Mouse (Mus musculus): ENCODE measurements around the gene Ldb1. TPM values are rescaled to one million over a fixed set of nuclear protein-coding genes. Genes with fewer than 3 reads are reported as not detected.

The Ldb1 gene
- polyA plus RNA-seq, 3 experiments from 2014 or later: 28.4 to 51.7 (median 49.6) TPM

DNA sequence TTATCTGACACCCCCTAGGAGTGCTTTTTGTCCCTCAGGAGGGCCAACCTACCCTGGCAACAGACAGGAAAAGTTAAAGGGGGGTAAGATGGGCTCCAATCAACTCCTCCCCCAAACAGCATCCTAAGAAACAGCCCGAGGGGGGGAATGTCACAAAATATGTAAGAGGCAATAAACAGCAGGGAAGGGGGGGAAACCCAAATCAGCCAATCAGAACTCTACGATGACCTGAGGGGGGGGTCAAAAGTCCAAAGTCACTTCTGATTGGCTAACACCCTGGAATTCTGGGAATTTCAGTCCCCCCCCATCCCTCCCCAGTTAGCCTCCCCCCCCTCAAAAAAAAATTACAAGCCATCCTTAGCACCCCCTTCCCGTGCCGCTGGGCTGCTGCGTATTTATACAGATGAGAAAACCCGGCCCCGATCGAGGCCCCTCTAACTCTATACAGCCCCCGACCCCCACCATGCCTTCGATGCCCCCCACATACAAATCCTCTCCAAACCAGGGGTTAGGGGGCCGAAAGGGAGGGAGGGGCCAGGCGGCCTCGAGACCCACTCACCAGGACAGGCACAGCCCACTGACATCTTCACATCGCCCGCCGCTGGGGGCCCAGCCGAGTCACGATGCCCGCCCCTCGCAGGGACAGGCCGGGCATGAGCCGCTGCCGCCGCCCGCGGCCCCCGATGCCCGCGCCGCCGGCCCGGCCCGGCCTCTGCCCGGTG is 582 bp downstream of the Ldb1 start, which contains the start of gene Pprc1:
TSS of gene Pprc1 (plus strand) at position 616 of the 722 bp plus-strand sequence.
- ATAC-seq: no peak

DNA sequence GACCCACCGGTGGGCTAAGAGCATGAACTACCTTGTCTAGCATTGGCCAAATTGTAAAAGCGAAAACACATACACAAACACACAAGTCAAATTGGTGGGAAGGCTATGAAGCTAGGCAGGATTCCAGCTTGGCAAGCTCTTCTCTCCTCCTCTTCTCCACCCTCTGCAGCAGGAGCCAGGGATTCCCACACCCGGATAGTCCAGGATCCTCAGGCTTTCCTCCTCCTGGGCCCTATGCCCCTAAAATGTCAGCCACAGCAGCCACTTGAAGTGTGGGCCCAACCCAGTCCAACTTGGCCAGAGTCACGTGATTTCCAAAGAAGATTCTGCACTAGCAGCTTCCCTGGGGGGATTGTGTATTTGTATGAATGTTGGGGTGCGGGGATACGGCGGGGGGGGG is 1.6 kb downstream of the Ldb1 start:
- ATAC-seq: no peak

DNA sequence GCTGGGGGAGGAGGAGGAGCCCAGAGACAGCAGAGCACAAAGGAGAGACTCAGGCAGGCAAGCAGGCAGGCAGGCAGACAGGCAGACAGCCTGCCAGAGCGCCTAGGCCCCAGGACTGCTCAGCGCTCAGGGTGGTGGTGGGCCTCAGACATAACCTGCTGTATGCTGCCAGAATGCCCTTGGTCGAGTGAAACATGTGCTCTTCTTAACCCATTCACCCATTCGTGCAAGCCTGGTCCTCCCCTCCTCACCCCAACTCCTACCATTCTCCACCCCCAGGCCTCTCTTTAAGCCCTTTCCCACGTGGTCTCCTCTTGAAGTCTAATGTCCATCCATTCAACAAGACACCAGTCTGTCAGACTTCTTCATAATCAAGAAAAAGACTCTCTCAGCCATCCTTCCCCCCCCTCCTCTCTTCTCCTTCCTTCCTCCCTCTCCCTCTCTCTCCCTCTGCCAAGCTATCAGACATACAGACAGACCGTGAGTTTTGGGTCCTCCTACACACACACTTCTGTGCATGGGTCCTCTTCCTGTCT is 2.5 kb downstream of the Ldb1 start:
- ATAC-seq: no peak

DNA sequence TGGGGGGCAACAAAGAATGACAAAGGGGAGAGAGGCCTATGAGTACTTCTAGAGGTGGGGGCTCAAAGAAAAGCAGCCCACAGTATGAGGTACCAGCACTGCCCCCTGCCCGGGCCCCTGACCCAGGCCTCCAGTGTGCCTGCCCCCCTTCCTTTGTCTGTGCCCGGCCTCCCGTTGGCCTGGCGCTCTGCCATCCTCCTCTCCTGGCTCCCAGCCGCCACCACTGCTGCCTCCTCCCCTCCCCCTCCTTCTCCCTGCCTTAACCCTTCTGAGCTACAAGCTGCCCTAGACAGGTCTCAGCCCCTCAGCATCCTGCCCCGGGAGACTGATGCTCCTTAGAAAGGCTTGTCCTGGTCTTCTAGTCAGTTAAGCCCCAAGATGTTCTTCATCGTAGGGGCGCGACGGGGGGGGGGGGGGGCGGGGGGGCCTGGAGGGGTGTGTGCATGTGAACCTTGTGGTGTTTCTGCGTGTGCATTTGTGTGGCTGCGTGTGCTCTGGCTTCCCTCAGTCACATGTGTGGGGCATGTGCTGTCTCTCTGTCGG is 3.0 kb downstream of the Ldb1 start:
- ATAC-seq: no peak

DNA sequence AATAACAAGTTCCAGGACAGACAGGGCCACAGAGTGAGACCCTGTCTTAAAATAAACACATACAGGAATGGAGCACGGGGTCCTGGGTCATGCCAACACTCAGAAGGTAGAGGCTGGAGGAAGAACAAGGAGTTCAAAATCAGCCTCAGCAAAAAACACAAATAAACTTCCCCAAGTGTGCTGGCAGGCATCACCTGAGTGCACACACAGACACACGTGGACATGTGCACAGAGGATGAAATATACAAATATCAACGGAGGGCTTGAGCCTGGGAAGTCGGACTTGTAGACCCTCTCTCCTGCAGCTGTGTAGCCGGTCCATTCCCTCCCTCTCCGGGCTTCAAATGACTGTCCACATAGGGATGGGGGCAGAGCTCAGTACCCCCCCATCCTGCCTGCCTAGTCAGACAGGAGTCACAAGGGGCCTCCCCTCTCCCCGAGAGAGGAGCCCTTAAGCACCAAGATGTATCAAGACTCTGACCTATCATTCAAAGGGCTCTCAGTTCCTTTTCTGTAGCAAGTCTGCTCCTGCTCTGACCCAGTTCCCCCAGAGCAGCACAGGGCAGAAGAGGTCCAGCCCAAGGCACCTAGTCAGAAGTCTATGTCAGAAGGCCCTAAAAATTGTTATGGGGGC is 3.6 kb downstream of the Ldb1 start:
- no peak for ATAC-seq

DNA sequence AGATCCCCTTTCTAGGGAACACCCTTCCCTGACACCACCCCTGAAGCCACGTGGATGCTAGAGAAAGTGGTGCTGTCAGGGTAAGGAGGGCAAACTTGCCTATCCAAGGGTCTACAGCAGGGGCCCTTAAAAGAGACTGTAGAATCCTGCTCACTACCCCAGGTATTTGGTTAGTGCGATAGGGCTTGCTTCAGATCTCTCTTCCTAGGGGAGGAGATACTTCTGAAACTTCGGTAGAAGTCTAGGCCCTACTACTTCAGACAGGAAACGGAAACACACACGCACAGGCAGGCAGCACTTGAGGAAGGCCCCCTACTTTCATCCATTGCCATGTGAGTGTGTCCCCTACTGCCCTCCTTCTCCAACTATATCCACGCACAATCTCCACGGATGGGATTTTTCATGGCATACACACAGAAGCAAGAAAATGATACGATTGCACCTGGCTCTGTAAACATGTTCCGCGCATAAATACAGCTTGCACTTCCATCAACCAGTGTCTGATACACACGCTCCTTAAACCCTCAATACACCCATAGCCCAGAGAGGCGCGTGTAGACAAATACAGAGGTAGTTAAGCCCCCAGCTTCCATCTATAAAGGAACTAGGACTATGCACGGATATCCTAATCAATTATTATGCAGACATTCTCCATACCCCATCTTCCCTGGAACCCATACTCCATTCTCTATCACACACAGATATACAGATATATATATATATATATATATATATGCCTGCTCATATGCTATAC is 4.7 kb downstream of the Ldb1 start:
- peak; percentile 51 for ATAC-seq

DNA sequence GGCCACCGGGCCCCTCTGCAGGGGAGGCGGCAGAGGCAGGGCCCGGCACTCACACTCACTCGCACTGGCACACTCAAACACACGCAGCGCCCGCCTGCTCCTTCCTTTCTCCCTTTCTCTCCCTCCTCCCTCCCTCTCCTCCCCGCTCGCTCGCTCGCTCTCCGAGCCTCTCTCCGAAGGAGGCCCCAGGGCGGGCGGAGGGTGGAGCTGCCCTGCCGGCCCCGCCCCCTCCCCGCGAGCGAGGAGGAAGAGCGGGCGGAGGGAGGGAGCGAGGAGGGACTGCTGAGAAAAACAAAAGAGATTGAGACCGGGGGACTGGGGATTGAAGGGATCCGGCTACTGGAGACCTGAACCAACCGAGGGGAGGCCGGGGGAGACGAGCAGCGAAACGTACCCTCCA is 5.5 kb downstream of the Ldb1 start:
- ATAC-seq: peak; percentile 80

DNA sequence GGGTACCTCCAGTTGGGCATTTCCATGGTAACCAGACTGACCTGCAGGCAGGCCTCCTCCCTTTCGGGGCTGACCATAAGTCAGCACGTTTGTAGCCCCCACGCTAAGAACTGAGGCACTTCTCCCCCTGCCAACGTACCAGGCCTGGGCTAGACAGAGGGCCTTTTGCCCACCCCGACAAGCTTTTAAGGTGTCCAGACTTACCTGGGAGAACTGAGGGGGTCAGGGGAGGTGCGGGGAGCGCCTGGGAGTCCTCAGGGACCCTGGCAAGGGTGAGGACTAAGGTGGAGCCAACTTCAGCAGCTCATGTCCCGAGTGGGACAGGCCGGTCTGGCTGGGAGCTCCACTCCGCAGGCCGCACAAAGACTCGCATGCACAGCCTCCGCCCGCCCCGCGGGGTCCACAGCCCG is 6.2 kb downstream of the Ldb1 start:
- no peak for ATAC-seq

DNA sequence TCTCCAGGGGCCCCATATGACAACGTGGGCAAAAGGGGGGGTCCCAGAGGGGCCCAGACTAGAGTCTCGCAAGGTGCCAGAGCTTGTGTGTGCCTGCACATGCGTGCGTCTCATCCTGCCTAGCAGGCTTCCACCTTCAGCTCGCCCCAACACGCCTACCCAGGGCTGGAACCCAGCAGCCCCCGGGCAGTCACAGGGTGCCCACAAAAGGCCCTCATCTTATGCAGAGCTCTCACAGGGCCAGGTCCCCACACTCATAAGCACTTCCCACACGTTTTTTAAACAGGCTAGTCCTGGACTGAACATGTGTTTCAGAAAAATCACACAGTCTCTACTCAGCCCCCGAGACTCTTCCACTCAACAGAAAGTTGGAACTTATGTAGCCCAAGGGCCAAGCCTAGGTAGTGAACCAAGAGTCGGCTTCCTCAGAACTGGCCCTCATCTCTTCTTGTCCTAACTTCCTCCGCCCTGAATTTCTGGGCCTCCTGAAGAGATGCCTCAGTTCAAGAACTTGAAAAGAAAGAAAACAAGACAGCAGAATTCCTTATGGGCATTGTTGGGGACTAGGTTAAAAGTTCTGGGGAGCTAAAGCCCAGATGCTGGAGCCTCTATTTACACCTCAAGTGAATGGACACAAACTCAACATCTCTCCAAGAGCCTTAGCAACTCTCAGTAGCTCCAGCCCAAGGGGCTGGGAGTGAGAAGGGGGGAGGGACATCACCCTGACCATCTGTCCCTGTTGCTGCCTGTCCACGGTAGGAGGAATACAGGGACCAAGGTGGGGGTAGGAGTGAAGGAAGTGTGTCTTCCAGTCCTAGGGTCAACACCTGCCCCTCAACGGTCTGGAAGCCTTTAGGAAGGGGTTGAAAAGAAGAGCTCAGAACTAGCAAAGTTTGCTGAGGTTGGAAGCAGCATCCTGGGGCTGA is 6.8 kb downstream of the Ldb1 start:
- no peak for ATAC-seq

DNA sequence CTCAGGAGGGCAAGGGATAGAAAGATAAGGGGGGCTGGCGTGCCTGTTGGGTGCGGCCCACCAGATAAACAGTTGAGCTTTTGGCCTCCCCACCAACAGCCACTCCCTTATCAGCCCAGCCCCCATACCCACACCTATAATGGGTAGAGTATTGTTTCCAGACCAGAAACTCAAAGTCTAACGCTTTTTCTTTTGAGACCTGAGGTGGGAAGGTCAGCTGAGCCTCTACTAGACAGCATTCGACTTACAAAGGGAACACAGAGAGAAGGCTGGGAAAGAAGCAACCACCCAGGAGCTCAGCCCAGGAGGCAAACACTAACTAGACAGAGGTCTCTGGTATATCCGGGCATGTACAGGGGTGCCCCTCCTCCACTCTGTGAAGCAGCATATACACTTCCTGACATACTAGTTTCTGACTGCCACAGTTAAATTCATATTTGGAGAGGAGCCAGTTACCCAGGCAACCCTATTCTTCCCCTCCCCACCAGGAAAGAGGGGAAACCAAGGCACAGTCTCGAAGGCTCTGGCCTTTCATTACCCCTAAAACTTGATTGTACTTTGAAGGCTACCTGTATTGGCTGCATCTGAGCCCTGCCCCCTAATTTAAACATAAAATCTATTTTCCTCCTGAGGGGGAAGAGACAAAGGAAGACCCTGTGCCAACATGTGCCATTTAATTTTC is 7.6 kb downstream of the Ldb1 start:
- peak; percentile 51 for ATAC-seq

DNA sequence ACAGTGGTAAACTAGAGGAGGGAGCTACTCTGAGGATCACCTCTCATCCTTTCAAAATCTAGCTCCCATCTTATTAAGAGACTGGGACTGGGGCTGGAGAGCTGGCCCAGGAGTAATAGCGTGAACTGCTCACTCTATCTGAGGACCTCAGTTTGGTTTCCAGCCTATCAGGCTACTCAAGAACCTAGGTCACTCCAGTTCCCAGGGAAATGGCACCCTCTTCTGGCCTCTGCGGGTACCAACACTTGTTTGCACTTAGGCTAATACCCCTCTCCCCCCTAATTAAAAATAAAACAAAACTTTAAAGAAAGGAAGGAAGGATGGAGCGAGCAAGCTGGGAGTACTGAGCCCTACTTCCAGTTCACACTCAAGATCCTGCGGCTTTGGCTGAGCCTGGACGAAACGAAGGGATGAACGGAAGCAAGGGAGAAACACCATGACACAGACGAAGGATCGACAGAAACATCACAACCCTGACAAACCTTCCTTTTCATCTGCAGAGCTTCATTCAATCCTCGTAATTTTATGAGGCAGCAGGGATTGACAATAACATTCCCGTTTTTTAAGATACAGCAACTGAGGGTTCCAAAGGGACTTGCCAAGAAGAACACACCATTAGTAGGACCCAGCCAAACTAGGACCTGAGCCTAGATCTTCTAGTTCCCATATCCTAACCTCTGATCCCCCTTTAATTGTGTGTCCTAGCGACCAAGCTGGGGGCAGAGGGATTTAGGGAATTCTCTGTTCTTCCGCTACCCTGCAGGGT is 8.4 kb downstream of the Ldb1 start:
- ATAC-seq: no peak

DNA sequence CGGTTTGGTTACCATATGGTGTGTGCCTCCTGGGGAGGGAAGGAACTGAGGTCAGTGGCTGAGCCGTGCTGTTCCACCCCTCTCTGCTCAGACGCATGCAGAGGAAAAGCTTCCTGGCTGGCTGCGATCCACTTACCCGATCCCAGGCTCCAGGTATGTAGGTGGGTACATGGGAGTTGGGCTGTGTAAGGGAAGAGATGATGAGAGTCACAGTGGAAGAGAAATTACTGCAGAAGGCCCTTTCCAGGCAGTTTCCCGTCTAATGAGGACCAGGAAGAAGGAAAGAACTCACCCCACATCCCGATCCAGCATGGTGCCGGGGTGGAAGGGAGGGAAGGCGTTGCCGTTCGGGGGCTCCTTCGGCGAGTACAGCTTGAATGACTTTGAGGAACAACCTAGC is 9.0 kb downstream of the Ldb1 start:
- no peak for ATAC-seq

DNA sequence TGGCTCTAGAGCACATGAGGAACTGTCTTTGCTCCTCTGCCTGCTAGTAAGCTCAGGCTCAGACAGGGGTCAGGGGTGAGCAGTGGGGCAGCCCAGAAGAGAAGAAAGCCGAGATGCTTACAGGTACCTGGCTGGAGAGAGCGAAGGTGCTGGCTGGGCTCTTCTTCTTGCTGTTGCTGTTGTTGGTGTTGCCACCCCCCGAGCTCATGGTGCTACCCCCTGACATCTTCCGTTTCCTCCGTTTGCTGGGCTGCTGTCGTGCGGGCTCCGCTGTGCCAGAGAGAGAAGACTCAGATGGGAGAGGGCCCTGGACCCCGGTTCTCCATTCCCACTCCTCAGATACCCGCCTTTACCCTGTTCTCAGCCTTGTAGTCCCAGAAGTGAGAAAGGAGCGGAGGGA is 11.1 kb downstream of the Ldb1 start:
- no peak for ATAC-seq

DNA sequence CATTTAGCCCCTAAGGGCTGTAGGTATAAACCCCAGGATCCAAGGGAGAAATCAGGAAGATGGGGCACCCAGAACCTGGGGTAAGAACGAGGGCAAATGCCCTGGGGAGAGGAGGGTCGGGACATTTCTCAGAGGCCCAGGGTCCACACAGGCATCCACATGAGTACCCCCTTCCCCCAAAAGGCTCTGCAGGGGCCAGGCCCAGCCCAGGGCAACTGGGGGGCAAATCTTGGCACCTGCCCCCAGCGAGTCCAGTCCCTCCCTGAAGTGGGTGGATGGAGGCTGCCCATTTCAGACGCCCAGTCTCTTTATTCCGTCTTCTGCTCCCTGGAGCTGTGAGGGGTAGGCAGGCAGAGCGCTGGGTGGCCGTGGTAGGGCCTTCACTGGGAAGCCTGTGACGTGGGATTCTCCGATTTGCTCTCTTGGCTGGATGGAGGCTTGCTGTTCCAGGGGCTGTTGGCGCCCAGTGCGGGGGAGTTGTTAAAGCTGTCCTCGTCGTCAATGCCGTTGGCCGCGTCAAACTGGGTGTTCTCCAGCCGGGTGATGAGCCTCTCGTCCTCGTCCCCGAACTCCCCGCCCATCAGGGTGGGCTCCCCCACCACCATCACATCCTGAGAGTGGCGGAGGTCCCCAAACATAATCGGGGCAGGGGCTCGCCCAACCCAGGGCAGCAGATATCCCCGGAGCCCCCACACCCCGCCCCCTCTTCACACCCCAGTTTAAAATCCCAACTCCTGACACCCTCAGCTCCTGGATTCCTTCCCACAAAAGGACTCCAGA is 12.1 kb downstream of the Ldb1 start:
- ATAC-seq: no peak

DNA sequence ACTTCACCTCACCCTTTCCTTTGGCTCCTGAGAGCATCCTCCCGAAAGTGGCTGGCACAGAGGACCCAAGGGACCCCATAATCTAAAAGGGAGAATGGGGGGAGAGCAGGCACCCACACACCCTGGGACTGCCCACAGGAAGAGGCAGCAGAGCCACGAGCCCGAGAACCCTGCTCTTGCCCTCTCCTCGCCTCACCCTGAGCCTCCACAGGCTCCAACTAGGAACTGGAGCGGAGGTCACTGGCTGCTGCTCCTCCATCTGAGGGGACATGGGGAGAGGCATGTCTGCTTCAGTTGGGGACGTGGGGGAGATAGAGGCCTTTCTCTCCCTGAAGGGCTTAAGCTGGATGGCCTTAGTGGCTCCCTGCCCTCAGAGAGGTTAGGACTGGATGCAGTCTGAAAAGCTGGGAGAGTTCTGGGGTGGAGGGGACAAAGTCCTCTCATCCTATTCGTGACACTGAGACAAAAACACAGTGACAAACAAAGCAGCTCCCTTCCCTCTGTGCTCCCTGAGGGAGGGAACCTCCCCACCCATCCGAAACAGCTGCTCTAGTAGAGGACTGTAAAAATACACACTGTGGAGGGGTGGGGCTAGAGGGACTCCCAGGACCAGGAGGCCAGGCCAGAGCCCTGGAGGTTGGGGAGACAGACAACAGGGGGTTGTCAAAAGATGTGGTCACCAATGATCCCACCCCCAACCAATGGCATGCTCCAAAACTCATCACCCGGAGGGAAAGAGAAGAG is 13.2 kb downstream of the Ldb1 start:
- no peak for ATAC-seq

DNA sequence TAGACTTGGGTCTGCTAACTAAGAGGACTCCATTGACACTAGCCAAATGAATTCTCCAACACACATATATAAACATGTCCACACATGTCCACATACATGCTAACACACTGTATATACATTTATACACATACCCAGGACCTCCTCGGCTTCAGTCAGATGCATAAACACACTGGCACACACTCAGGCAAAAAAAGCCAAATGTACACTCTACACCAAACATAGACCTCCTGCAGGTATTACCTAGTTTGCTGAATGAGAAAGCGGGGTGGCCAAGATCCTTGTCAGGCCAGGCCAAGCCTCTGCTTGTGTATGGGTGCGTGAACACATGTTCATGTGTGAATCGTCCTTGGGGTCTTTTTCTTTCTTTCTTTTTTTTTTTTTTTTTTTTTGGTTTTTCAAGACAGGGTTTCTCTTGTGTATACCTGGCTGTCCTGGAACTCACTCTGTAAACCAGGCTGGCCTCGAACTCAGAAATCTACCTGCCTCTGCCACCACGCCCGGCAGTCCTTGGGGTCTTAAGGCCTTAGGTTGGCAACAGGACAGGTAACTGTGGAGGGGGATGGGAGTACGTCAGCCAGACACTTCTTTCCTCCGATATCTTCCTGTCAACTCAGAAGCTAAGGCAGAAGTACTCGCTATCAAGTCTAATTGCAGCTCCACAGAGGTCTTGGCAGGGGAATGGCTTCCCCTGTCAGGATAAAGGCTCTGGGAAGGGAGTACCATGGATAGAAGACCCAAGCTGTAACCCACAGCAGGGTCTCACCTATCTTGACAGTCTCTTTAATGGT is 14.6 kb downstream of the Ldb1 start:
- ATAC-seq: no peak

DNA sequence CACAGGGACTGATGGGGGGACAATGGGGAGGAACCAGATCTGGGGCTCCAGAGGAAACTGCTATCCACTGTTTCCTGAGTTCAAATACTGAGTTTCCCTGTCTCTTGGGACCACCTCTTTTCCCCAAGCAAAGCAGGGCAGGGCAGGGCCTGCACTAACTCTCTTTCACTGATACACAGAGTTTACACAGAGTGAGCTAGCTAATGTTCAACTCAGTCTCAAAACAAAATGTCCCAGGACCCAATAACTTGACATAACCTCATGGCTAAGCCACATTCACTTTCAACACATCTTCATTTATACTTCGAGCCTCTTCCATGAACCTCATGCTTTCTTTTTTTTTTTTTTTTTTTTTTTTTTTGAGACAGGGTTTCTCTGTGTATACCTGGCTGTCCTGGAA is 15.4 kb downstream of the Ldb1 start:
- ATAC-seq: no peak

DNA sequence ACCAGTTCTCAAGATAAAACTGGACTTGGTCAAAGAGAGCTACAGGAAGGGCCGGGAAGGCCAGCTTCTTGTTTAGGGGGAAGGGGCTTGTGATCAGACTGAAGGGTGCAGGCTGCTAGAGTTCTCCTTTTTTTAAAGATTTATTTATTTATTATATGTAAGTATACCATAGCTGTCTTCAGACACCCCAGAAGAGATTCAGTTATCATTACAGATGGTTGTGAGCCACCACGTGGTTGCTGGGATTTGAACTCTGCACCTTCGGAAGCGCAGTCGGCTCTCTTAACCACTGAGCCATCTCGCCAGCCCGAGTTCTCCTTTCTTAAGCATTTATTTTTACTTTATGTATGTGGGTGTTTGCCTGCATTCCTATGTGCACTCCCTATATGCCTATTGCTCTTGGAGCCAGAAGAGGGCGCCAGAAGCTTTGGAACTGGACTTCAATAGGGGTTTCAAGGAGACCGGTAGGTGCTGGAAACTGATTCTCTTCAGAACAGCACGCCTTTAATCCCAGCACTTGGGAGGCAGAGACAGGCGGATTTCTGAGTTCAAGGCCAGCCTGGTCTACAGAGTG is 16.2 kb downstream of the Ldb1 start:
- ATAC-seq: no peak

Measured in inflammation-experienced regulatory T-cells, adult 6 months (primary cell).